Mouse (Mus musculus): Measurements from ENCODE around the gene Tmtc2. TPM values are rescaled to one million over a fixed set of nuclear protein-coding genes. Genes with fewer than 3 reads are reported as not detected.
"Not testable (repeated sequence)": the region's sequence is repeated elsewhere in the genome, so short reads cannot be mapped to it uniquely, and the experiment has no call there.

Tmtc2 gene
- polyA plus RNA-seq, 1 experiment from 2014 or later, result 8.9 TPM

DNA sequence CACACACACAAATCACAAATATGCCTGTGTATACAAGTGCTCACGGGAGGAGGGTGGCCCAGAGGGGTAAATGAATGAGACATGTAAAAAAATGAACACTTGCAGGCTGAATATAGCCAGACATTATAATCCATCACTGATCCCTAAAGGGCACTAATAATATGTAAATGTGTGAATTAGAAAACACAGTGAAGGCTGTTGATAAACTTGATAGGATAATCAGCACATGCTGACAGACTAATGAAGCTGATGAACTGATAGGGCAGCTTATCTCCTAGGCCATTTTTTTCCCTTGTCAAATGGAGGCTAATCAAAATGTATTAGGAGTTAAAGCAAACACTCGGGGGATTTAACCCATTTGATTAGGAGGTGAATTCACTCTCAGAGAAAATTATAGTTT lies 255.4 kb downstream of the Tmtc2 start:
- H3K9ac ChIP-seq, result no peak overlapping the region
- H3K4me2 ChIP-seq, result no peak overlapping the region
- H3K36me3 ChIP-seq (replicated peaks), result no peaks in the 10 kb centered on the region; the same call in 1 of the 2 replicates
- peaks cover 7% of the 10 kb centered on the region; the same call in 1 of the 2 replicates for H3K4me1 ChIP-seq
- H3K27ac ChIP-seq, result no peak overlapping the region
- no peaks in the 10 kb centered on the region for H3K9me3 ChIP-seq
- ATAC-seq (replicated peaks), result peak; percentile 77
- 25% methylated on average over 2 of the region's 2 CpGs for WGBS
- H3K4me3 ChIP-seq, result no peak overlapping the region
- H3K27me3 ChIP-seq (replicated peaks), result no peaks in the 10 kb centered on the region

DNA sequence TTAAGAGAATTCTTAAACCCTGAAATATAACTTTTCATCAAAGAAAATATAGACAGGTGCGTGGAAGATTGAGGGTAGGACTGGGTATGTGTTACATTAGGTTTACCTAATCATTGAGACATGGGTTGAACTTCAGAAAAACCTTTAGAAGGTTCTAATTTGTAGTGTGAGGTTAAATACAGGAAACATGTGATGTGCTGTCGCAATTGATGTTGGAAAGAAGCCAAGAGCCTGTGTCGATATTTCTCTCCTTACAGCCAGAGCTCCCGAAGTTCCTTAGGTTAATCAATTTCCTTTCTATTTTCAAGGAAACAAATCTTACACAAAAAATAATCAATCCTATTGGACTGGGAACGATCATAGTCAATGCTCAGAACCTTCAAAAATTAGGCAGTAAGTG lies 261.3 kb downstream of the Tmtc2 start:
- H3K9me3 ChIP-seq, result no peaks in the 10 kb centered on the region

DNA sequence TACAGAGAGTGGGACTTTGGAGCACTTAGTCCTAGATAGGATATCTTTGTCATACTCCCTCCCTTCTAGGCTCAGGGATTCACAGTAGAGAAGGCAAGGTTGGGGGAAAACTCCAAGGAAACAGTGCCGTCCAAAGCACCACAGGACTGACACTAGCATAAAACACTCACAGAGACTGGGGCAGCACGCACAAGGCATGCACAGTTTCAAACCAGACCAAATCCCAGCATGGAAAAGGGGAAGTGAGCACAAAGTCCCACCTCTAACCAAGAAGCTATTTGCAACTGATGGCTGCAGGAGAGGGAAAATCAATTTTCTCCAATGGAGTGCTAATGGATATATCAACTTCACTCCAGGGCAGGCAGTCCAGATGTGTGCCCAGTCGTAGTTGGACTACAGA lies 276.7 kb downstream of the Tmtc2 start:
- 74% methylated on average over 3 of the region's 3 CpGs for WGBS
- Histone ChIP-seq H3K27ac (no peak overlapping the region), H3K36me3 (replicated peaks) (0 out of 2 replicates have a peak, but pooled peaks cover 2% of the 10 kb centered on the region), H3K4me1 (no peaks in the 10 kb centered on the region), H3K4me3 (no peak overlapping the region), H3K4me2 (no peak overlapping the region), H3K27me3 (replicated peaks) (no peaks in the 10 kb centered on the region), H3K9ac (no peak overlapping the region), H3K9me3 (no peaks in the 10 kb centered on the region)
- ATAC-seq (replicated peaks), result no peak

More for the DNA sequence above, 261.3 kb downstream of the Tmtc2 start:
- WGBS, result 80% methylated on average over 5 of the region's 5 CpGs
- Histone ChIP-seq H3K4me3 (no peak overlapping the region), H3K36me3 (replicated peaks) (no peaks in the 10 kb centered on the region), H3K9ac (no peak overlapping the region), H3K27ac (no peak overlapping the region), H3K27me3 (replicated peaks) (no peaks in the 10 kb centered on the region), H3K4me2 (no peak overlapping the region), H3K4me1 (no peaks in the 10 kb centered on the region)
- no peak for ATAC-seq (replicated peaks)

DNA sequence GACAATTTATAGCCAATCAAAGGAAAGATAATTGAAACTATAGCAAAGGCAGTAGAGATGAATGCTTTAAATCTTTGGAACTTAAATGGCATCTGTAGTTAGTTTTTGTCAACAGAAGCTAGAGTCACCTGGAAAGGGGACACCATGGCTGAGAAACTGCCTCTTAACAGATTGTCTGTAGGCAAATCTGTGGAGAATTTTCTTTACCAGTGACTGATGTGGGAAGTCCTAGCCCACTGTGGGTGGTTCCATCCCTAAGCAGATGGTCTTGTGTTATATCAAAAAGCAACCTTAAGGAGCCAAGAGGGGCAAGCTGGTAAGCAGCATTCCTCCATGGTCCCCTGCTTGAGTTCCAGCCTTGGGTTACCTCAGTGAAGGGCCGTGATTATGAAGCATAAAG lies 281.3 kb downstream of the Tmtc2 start:
- H3K9ac ChIP-seq, result no peak overlapping the region
- no peaks in the 10 kb centered on the region for H3K27me3 ChIP-seq (replicated peaks)
- WGBS, result 93% methylated on average over 1 of the region's 1 CpGs
- 0 out of 2 replicates have a peak, but pooled peaks cover 2% of the 10 kb centered on the region for H3K36me3 ChIP-seq (replicated peaks)
- no peak overlapping the region for H3K27ac ChIP-seq
- H3K4me1 ChIP-seq, result no peaks in the 10 kb centered on the region
- no peaks in the 10 kb centered on the region for H3K9me3 ChIP-seq
- H3K4me3 ChIP-seq, result no peak overlapping the region
- no peak overlapping the region for H3K4me2 ChIP-seq
- ATAC-seq (replicated peaks), result no peak

DNA sequence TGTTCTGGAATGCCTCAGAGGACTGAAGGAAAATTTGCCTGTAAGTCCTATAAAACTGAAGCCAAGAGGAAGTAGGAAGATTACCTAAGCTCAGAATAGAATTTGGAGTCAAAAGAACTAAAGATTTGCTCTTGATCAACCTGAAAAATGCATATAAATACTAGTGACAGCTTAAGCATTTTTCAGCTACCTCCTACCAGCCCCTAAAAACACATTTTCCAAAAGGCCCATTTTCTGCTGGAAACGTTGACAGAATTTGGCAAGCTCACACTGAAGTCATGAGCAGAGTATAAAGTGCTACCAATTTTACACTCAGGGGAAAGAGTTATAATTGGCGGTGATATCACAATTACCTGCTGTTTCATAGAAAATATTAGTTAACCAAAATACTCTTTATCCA lies 285.8 kb downstream of the Tmtc2 start:
- Histone ChIP-seq H3K4me3 (no peak overlapping the region), H3K4me2 (no peak overlapping the region), H3K27me3 (replicated peaks) (no peaks in the 10 kb centered on the region), H3K36me3 (replicated peaks) (0 out of 2 replicates have a peak, but pooled peaks cover 2% of the 10 kb centered on the region), H3K4me1 (no peaks in the 10 kb centered on the region), H3K9ac (no peak overlapping the region), H3K9me3 (no peaks in the 10 kb centered on the region), H3K27ac (no peak overlapping the region)
- 62% methylated on average over 2 of the region's 2 CpGs for WGBS
- no peak for ATAC-seq (replicated peaks)

- ATAC-seq (replicated peaks), result peak; percentile 73; the same call in 1 of the 2 replicates
- no peaks in the 10 kb centered on the region for H3K36me3 ChIP-seq (replicated peaks)
- H3K4me2 ChIP-seq, result no peak overlapping the region
- 79% methylated on average over 3 of the region's 3 CpGs for WGBS
- H3K4me1 ChIP-seq, result no peaks in the 10 kb centered on the region
- no peaks in the 10 kb centered on the region for H3K9me3 ChIP-seq
- H3K9ac ChIP-seq, result no peak overlapping the region
- no peaks in the 10 kb centered on the region for H3K27me3 ChIP-seq (replicated peaks)
- H3K27ac ChIP-seq, result no peak overlapping the region
- H3K4me3 ChIP-seq, result no peak overlapping the region
Measured at GRCm38 (mm10) chr10:105287575-105287974, 286.7 kb downstream of the Tmtc2 start.

DNA sequence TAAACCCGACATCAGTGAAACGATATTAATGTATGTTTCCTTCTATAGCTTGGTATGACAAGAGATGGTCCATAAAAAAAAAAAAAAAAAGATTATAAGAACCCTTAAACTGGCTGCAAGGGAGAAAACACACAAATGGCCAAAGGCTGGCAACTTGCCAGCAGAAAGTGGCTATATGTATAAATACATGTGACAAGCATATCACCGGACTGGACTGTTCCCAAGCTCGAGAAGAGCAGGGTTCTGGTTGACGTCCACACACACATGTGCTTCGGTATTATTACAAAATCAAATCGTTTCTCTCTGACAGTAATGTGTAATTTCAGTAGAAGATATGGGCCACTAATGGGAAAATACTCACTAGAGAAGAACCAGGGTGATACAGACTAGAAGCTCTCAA lies 287.2 kb downstream of the Tmtc2 start:
- H3K4me1 ChIP-seq, result no peaks in the 10 kb centered on the region
- H3K27ac ChIP-seq, result no peak overlapping the region
- no peak overlapping the region for H3K4me2 ChIP-seq
- H3K36me3 ChIP-seq (replicated peaks), result no peaks in the 10 kb centered on the region
- no peak overlapping the region for H3K4me3 ChIP-seq
- no peak for ATAC-seq (replicated peaks)
- WGBS, result 73% methylated on average over 7 of the region's 7 CpGs
- H3K27me3 ChIP-seq (replicated peaks), result no peaks in the 10 kb centered on the region
- H3K9me3 ChIP-seq, result no peaks in the 10 kb centered on the region
- no peak overlapping the region for H3K9ac ChIP-seq

DNA sequence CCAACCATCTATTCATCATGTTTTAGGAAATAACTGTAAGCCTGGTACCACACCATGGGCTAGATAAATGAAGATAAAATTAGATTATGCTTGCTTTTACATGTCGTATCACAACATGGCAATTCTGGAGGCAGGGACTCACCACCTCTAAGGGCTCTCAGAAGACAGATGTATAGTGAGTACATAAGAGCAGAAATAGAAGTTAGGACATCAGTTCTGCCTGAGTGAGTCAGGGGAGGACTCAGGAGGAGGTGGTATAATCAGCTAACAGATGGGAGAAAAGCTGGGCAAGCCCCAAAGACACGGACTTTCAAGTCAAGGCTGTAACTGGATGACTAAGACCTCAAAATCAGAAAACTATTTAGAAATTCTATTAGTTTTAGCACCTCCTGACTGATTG lies 288.0 kb downstream of the Tmtc2 start:
- no peak overlapping the region for H3K27ac ChIP-seq
- 67% methylated on average over 2 of the region's 2 CpGs for WGBS
- no peaks in the 10 kb centered on the region for H3K27me3 ChIP-seq (replicated peaks)
- no peaks in the 10 kb centered on the region for H3K36me3 ChIP-seq (replicated peaks)
- H3K9me3 ChIP-seq, result no peaks in the 10 kb centered on the region
- no peak overlapping the region for H3K9ac ChIP-seq
- no peak overlapping the region for H3K4me2 ChIP-seq
- H3K4me3 ChIP-seq, result no peak overlapping the region
- no peaks in the 10 kb centered on the region for H3K4me1 ChIP-seq
- no peak for ATAC-seq (replicated peaks)

GRCm38 (mm10) chr10:105284171-105284570 lies 290.1 kb downstream of the Tmtc2 start:
- H3K36me3 ChIP-seq (replicated peaks), result no peaks in the 10 kb centered on the region
- H3K4me1 ChIP-seq, result no peaks in the 10 kb centered on the region
- 71% methylated on average over 6 of the region's 6 CpGs for WGBS
- no peak overlapping the region for H3K27ac ChIP-seq
- H3K9ac ChIP-seq, result no peak overlapping the region
- H3K4me3 ChIP-seq, result no peak overlapping the region
- no peak for ATAC-seq (replicated peaks)
- no peak overlapping the region for H3K4me2 ChIP-seq
- H3K9me3 ChIP-seq, result no peaks in the 10 kb centered on the region
- no peaks in the 10 kb centered on the region for H3K27me3 ChIP-seq (replicated peaks)

DNA sequence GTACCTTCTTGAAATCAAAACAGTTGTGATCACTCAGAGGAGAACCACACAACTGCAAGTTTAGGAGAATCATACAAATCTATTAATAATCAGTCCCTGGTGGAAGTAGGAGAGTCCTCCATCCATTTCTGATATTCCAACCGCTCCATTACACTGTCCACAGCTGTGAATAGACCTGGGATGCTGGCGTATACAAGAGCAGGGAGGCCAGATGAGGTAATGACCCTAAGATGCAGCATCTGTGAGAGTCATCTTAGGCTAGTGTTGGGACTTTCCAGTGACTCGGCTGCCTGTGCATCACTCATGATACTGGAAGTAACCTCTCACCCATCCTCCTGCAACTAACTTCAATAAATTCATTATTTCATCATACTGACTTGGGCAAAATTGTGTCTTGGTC lies 293.3 kb downstream of the Tmtc2 start:
- Histone ChIP-seq H3K4me1 (no peaks in the 10 kb centered on the region), H3K27ac (no peak overlapping the region), H3K27me3 (replicated peaks) (no peaks in the 10 kb centered on the region), H3K4me3 (no peak overlapping the region), H3K36me3 (replicated peaks) (no peaks in the 10 kb centered on the region), H3K4me2 (no peak overlapping the region), H3K9me3 (no peaks in the 10 kb centered on the region), H3K9ac (no peak overlapping the region)
- no peak for ATAC-seq (replicated peaks)
- WGBS, result 93% methylated on average over 3 of the region's 3 CpGs

DNA sequence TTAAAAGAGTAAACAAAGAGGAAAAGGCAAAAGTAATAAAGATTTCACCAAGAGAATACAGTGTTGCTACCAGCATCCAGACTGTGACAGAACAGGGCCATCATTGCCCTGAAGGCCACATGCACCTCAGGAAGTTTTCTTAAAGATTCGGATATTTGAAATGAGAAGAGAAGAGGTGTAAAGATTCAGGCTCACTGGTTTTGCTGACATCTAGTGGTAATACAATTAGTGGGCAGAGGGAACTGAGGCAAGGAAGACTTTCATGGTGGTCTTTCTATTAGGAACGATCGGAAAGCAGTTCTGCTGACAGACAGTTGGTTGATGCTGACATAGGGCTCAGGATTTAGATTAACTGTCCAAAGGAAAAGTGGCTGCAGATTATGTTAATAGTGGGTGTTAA lies 314.2 kb downstream of the Tmtc2 start:
- H3K9me3 ChIP-seq, result no peaks in the 10 kb centered on the region
- WGBS, result 53% methylated on average over 3 of the region's 3 CpGs
- ATAC-seq (replicated peaks), result no peak
- no peaks in the 10 kb centered on the region for H3K4me1 ChIP-seq
- H3K9ac ChIP-seq, result no peak overlapping the region
- H3K27ac ChIP-seq, result no peak overlapping the region
- H3K4me2 ChIP-seq, result no peak overlapping the region
- H3K27me3 ChIP-seq (replicated peaks), result no peaks in the 10 kb centered on the region
- no peak overlapping the region for H3K4me3 ChIP-seq
- no peaks in the 10 kb centered on the region for H3K36me3 ChIP-seq (replicated peaks)

DNA sequence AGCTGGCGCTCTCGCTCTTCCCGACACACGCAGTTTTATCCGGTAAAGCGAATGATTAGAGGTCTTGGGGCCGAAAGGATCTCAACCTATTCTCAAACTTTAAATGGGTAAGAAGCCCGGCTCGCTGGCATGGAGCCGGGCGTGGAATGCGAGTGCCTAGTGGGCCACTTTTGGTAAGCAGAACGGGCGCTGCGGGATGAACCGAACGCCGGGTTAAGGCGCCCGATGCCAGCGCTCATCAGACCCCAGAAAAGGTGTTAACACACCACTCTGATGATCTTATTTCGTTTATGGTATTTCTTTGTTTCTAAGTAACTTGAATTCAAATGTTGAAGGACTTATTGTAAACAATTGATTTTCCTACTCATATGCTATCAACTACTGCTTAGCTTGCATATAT lies 336.0 kb downstream of the Tmtc2 start:
- not testable (repeated sequence) for H3K27ac ChIP-seq; H3K4me2 ChIP-seq; H3K9me3 ChIP-seq; H3K4me1 ChIP-seq; H3K4me3 ChIP-seq; H3K9ac ChIP-seq; H3K36me3 ChIP-seq (replicated peaks); H3K27me3 ChIP-seq (replicated peaks); ATAC-seq (replicated peaks)
- 81% methylated on average over 22 of the region's 22 CpGs for WGBS

DNA sequence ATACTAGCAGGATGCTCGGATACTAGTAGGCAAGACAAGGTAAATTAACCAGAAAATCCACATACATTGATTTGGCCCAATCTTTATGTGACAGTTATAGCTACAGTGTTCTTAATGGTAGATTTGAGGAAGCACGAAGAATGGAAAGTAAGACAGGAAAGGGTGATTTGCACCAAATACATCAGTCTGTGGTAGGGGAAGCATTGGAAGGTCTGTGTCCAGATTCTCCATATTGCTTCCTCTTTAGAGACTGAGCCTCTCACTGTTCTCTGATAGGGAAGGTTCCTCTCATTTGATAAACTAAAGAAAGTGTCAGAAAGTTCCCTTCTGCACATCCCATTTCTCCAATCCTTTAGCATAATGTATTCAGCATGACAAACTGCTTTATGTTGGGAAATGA lies 341.4 kb downstream of the Tmtc2 start:
- no peak overlapping the region for H3K27ac ChIP-seq
- H3K4me1 ChIP-seq, result no peaks in the 10 kb centered on the region
- 94% methylated on average over 2 of the region's 2 CpGs for WGBS
- H3K4me2 ChIP-seq, result no peak overlapping the region
- no peak overlapping the region for H3K9ac ChIP-seq
- H3K27me3 ChIP-seq (replicated peaks), result no peaks in the 10 kb centered on the region
- no peak for ATAC-seq (replicated peaks)
- H3K9me3 ChIP-seq, result no peaks in the 10 kb centered on the region
- no peaks in the 10 kb centered on the region for H3K36me3 ChIP-seq (replicated peaks)
- H3K4me3 ChIP-seq, result no peak overlapping the region
